Mouse (Mus musculus): ENCODE data around the gene Lrrc15. TPM values are rescaled to one million over a fixed set of nuclear protein-coding genes. Genes with fewer than 3 reads are reported as not detected.

Lrrc15 gene
- polyA plus RNA-seq (2021), result not detected

DNA sequence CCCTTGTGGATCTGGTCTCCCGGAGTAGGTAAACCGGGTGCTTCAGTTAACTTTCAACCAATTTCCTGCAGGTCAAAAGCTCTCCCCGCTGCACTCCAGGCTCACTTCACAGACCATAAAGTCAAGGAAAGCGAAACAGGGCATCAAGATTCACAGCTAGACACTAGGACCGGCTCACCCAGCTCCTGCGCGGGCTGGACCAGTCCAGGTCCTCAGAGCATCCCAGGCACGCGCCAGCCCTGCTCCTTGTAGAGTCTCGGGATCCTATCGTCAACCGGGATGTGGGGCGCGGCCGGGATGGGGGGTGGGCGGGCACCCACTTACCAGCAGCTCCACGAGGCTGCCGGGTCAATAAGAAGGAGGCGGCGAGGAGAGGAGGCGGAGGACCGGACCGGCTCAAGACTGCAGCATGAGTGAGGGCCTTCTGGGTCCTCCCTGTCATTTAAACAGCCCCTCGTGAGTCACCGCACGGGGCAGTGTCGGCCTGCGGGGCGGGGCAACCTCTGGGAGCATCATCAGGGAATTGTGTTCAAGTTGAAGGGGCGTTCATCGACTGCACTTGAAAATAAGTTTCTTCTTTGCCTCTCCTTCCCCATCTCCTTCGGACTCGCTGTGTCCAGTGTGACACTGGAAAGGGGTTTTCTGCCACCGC is at the start of gene Lrrc15:
Lrrc15 (minus strand) TSS at position 413 of the 652 bp plus-strand sequence.
- peaks cover 11% of the 10 kb centered on the region for H3K27me3 ChIP-seq
- DNase-seq (ENCODE audit: low read depth, low spot score) (no peak), ATAC-seq (no peak)
- CTCF ChIA-PET, result interaction anchor here (1.2 kb wide), 1 partner anchor 11 kb away, joined by 6 read pairs; no protein-coding TSS in a partner anchor
- TF ChIP-seq CTCF (IDR thresholded peaks at IDR 0.05), result no peak
- POLR2A ChIA-PET, result no interaction called here
- in situ Hi-C loops (cut with MboI; ENCODE audit: low pct_unique_long_range_greater_than_20kb), result no loop called here

- no peak for ATAC-seq
- in situ Hi-C loops (cut with MboI; ENCODE audit: low pct_unique_long_range_greater_than_20kb), result loop anchor here (5.0 kb wide), 1 partner anchor 62 kb away; no protein-coding TSS in a partner anchor
- peak; percentile 4 for DNase-seq (ENCODE audit: low read depth, low spot score)
- CTCF ChIA-PET, result interaction anchor here (0.7 to 1.9 kb wide), 8 partner anchors 9 to 689 kb away, joined by 3 to 8 read pairs (median 4); no protein-coding TSS in a partner anchor
- TF ChIP-seq CTCF (IDR thresholded peaks at IDR 0.05), result no peak
- POLR2A ChIA-PET, result no interaction called here
- no peaks in the 10 kb centered on the region for H3K27me3 ChIP-seq
These were observed 31.2 kb upstream of the Lrrc15 start for GRCm38 (mm10) chr16:30314236-30314635.

DNA sequence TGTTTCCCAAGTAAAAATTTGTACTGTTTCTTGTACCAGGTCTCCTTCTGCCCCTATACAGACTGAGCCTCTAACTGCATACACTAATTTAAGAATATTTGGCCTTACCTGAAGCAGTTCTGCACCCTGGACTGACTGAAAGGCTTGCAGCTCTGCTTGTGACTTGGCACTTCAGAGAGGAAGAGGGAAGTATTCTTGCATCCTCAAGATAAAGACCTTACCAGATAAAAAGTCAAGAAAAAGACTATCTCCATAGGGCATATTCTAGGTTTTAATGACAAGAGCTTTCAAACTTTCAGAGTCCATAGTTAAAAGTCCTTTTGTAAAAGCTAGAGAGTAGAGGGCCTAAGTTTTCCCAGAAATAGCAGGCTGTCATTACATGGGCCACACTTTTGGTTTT is 27.6 kb upstream of the Lrrc15 start, which contains the start of gene Gp5:
Gp5 (minus strand) TSS at position 133 of the 400 bp plus-strand sequence.
- CTCF ChIA-PET, result no interaction called here
- DNase-seq (ENCODE audit: low read depth, low spot score), result no peak
- TF ChIP-seq CTCF (IDR thresholded peaks at IDR 0.05), result no peak

DNA sequence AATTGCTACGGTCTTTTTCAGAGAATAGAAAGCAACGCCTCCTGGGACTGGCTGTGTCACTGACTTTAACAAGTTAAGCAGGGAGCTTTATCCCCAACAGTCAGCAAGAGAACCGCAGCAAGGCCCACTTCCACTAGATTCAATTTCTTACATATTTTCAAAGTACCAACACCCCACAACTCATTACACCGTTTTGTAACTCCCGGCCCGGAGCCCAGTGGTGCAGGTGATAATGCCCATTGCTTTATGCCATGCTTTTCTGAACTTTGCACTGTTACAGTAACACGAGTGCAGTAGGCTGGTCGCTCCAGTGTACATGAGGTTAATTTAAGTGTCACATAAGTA is 27.1 kb upstream of the Lrrc15 start:
- POLR2A ChIA-PET, result no interaction called here
- DNase-seq (ENCODE audit: low read depth, low spot score) (no peak), ATAC-seq (no peak)
- in situ Hi-C loops (cut with MboI; ENCODE audit: low pct_unique_long_range_greater_than_20kb), result loop anchor here (5.0 kb wide), 1 partner anchor 58 kb away; no protein-coding TSS in a partner anchor
- H3K27me3 ChIP-seq, result no peaks in the 10 kb centered on the region
- CTCF ChIA-PET, result no interaction called here
- TF ChIP-seq CTCF (IDR thresholded peaks at IDR 0.05), result no peak

More for the DNA sequence above, 27.6 kb upstream of the Lrrc15 start, which contains the start of gene Gp5:
- H3K27me3 ChIP-seq, result no peaks in the 10 kb centered on the region
- ATAC-seq, result no peak
- in situ Hi-C loops (cut with MboI; ENCODE audit: low pct_unique_long_range_greater_than_20kb), result loop anchor here (5.0 kb wide), 1 partner anchor 58 kb away; no protein-coding TSS in a partner anchor
- POLR2A ChIA-PET, result interaction anchor here (1.8 kb wide), 1 partner anchor 10 kb away, joined by 4 read pairs; no protein-coding TSS in a partner anchor

DNA sequence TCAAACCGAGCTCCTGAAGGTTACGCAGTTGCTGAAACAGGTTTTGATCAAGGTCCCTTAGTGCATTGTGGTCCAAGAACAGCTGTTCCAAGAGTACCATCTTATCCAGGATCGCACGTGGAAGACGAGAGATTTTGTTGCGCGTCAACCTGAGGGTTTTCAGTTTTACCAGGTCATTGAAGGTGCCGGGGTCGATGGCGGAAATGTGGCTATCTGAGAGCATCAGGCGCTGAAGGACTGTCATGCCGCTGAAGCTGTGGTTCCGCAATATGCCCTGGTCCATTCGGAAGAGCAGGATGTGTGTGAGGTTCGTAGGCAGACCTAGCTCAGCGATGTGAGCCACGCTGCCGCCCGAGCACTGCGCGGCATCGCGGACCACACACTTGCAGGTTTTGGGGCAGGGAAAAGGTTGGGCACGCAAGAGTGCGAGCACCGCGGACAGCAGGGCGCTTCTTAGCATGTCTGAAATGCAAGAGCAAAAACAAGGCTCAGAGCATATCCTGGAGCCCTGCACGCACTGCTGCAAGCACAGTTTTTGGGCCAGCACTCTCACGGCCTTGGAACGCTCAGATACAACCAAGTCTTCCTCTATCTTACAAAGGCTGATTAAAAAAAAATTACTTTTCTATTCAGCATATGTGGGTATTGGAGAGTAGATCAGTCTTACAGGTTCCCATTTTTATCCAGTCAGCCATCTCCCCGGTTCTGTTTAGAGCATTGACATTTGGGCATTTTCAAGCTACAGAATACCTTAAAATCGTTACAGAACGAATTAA is 26.5 kb upstream of the Lrrc15 start:
- no peaks in the 10 kb centered on the region for H3K27me3 ChIP-seq
- in situ Hi-C loops (cut with MboI; ENCODE audit: low pct_unique_long_range_greater_than_20kb), result loop anchor here (5.0 kb wide), 1 partner anchor 57 kb away; no protein-coding TSS in a partner anchor
- TF ChIP-seq CTCF (IDR thresholded peaks at IDR 0.05), result no peak
- POLR2A ChIA-PET, result no interaction called here
- CTCF ChIA-PET, result interaction anchor here (1.3 kb wide), 1 partner anchor 38 kb away, joined by 3 read pairs; no protein-coding TSS in a partner anchor
- ATAC-seq (no peak), DNase-seq (ENCODE audit: low read depth, low spot score) (no peak)

GRCm38 (mm10) chr16:30308616-30309394 is 25.7 kb upstream of the Lrrc15 start:
- H3K27me3 ChIP-seq, result no peaks in the 10 kb centered on the region
- ChIA-PET CTCF (interaction anchor here (1.3 kb wide), 1 partner anchor 38 kb away, joined by 3 read pairs; no protein-coding TSS in a partner anchor), POLR2A (no interaction called here)
- TF ChIP-seq CTCF (IDR thresholded peaks at IDR 0.05), result no peak
- DNase-seq (ENCODE audit: low read depth, low spot score) (no peak), ATAC-seq (no peak)
- in situ Hi-C loops (cut with MboI; ENCODE audit: low pct_unique_long_range_greater_than_20kb), result no loop called here

DNA sequence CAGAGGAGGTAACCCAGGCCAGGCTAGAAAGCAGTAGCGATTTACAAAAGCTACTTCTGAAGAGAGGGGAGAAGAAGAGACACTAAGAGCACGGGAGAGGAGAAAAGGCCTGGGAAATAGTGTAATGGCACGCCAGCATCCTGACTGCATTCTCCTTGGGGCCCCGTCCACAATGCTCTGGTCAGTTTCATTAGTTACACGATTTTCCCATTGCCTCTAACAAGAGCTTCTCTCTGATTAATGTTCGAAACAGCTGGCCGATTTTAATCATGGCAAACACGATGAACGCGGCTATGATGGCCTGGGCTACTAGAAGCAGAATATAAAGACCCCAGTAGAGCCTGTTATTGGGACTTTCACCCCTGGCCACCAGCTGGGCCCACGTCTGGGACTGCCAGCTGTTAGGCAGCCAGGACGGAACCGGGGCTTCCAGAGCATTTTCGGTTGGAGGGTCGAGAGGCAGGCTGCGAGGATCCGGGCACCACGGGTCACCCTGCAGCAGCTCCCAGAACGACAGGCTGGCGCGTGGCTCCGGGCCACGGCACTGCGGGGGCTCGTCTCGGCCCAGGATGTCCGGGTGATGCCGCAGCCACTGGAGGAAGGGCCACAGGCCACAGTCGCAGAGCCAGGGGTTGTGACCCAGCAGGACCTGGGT is 25.0 kb upstream of the Lrrc15 start:
- TF ChIP-seq CTCF (IDR thresholded peaks at IDR 0.05), result no peak
- ChIA-PET CTCF (interaction anchor here (1.3 kb wide), 1 partner anchor 37 kb away, joined by 3 read pairs; no protein-coding TSS in a partner anchor), POLR2A (no interaction called here)
- in situ Hi-C loops (cut with MboI; ENCODE audit: low pct_unique_long_range_greater_than_20kb), result no loop called here
- ATAC-seq (no peak), DNase-seq (ENCODE audit: low read depth, low spot score) (no peak)
- H3K27me3 ChIP-seq, result no peaks in the 10 kb centered on the region

- no peak for TF ChIP-seq CTCF (IDR thresholded peaks at IDR 0.05)
- ATAC-seq (no peak), DNase-seq (ENCODE audit: low read depth, low spot score) (no peak)
- no peaks in the 10 kb centered on the region for H3K27me3 ChIP-seq
- in situ Hi-C loops (cut with MboI; ENCODE audit: low pct_unique_long_range_greater_than_20kb), result no loop called here
- ChIA-PET POLR2A (no interaction called here), CTCF (interaction anchor here (2.0 kb wide), 1 partner anchor 10 kb away, joined by 4 read pairs; no protein-coding TSS in a partner anchor)
These were observed 24.2 kb upstream of the Lrrc15 start for GRCm38 (mm10) chr16:30307306-30307705.

DNA sequence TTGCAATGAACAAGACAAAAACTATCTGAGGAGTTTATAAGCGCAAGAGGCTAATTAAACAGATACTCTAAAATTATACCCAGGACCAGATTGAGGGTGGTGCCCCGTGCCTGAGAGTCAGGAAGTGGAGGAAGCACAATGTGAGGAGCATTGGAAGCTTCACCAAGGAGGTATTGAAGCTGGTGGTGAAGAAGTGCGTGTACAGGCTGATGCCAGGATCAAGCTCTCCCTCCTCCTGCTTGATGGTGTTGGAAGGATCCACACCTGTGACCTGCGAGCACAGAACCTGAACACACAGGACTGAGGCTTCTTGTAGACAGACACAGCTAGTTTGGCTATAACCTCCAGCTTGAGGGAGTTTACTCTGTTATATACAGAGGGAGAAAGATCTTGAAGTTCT is 23.0 kb upstream of the Lrrc15 start:
- no peaks in the 10 kb centered on the region for H3K27me3 ChIP-seq
- CTCF ChIA-PET, result interaction anchor here (0.6 to 2.0 kb wide), 2 partner anchors 11 to 13 kb away, joined by 4 read pairs; no protein-coding TSS in a partner anchor
- TF ChIP-seq CTCF (IDR thresholded peaks at IDR 0.05), result no peak
- ATAC-seq, result no peak
- no peak for DNase-seq (ENCODE audit: low read depth, low spot score)
- in situ Hi-C loops (cut with MboI; ENCODE audit: low pct_unique_long_range_greater_than_20kb), result no loop called here
- POLR2A ChIA-PET, result no interaction called here

DNA sequence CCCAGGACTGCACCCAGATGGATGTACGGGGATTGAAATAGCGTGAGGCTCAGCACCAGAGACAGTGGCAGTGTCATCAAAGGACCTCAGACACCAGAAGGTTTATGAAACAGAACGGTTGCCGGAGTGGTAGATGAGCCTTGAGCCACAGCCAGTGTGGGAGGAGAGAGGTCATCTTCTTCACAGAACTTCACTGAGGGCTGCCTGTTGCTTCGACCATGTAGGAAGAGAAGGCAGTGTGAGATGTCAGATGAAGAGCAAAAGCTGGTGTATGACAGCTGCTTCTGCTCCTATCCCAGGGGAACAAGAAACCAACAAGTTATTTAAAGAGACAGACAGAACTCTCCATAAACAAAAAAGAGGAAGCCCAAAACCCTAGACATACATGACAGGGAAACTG is 21.2 kb upstream of the Lrrc15 start:
- no peak for TF ChIP-seq CTCF (IDR thresholded peaks at IDR 0.05)

More for the DNA sequence above, 21.2 kb upstream of the Lrrc15 start:
- DNase-seq (ENCODE audit: low read depth, low spot score) (no peak), ATAC-seq (no peak)
- ChIA-PET POLR2A (no interaction called here), CTCF (no interaction called here)
- in situ Hi-C loops (cut with MboI; ENCODE audit: low pct_unique_long_range_greater_than_20kb), result no loop called here
- peaks cover 6% of the 10 kb centered on the region for H3K27me3 ChIP-seq

Data from Patski (cell line).